Mouse (Mus musculus): ENCODE measurements around the gene Gria3. TPM values are rescaled to one million over a fixed set of nuclear protein-coding genes. Genes with fewer than 3 reads are reported as not detected.

Gria3 gene
- polyA plus RNA-seq, 1 experiment = 0.75 TPM

DNA sequence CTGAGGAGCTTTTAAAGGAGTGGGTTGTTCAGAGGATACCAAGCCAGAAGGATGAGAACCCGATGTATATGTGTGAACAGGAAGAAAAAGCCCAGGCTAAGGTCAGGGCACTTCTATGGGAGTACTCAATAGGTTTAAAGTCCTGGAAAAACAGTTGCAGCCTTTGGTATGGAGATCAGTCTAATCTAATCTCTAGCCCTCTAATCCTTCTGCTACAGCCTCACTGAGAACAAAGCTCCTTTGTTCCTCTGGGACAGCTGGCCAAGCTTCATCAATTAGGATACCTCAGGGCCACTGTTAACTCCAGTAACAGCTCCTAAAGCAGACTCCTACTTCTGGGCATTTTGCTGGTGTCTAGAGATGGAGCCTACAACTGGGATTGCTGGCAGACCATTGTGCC lies 291.4 kb downstream of the Gria3 start:
- WGBS = 67% methylated on average over 1 of the region's 1 CpGs
- no peak overlapping the region for H3K27ac ChIP-seq (ENCODE audit: insufficient read depth, low read length)
- TF ChIP-seq POLR2A (IDR thresholded peaks at IDR 0.05; ENCODE audit: low read depth, low read length) (no peak), CTCF (IDR thresholded peaks at IDR 0.05; ENCODE audit: extremely low read depth, insufficient read depth, insufficient read length, insufficient replicate concordance) (no peak)
- H3K27me3 ChIP-seq (ENCODE audit: control insufficient read depth, insufficient read depth, low read length) = no peaks in the 10 kb centered on the region
- DNase-seq (ENCODE audit: low read depth in 1 of 2, low spot score in 2 of 2) = no peak
- H3K4me1 ChIP-seq (ENCODE audit: control insufficient read depth, insufficient read depth, insufficient read length) = no peaks in the 10 kb centered on the region
- H3K36me3 ChIP-seq (ENCODE audit: control insufficient read depth, insufficient read depth, low read length) = no peaks in the 10 kb centered on the region
- no peak overlapping the region for H3K4me3 ChIP-seq (ENCODE audit: extremely low read depth, insufficient read depth, insufficient read length)

Measured in spleen, adult 2 months (tissue).